Mouse (Mus musculus) liver, embryonic 13.5 days (tissue): ENCODE measurements at regions not wholly inside any gene's neighbourhood (a gene's known extent, or its start where the extent isn't known, plus 50 kb on each side); places are given as distances from the start of the nearest gene placed in this dataset.
A peak's percentile ranks its signal among the peaks of the same experiment; 100 is the strongest.

Source experiments
- ATAC-seq: fragments of 200-750 bp; cut with Nextera tagmentation; 2 replicates; pipeline ENCODE4 v1.8.0; 2017; ENCODE audit warnings: low read depth, mild to moderate bottlenecking, moderate number of reproducible peaks, moderate library complexity
- DNase-seq: peaks from one replicate; pipeline ENCODE4 v3.0.0; 2022
- H3K27ac ChIP-seq: fragments of 300-500 bp; sonication (generic); 2 replicates; pipeline ENCODE4 v1.5.1; 2015; ENCODE audit warnings: moderate library complexity, mild to moderate bottlenecking, inconsistent platforms
- H3K27me3 ChIP-seq: fragments of 300-500 bp; sonication (generic); 2 replicates; pipeline ENCODE4 v1.6.1; 2015; ENCODE audit warnings: mild to moderate bottlenecking, inconsistent platforms
- H3K36me3 ChIP-seq: fragments of 300-500 bp; sonication (generic); 2 replicates; pipeline ENCODE4 v1.6.1; 2015; ENCODE audit warnings: mild to moderate bottlenecking, inconsistent platforms
- H3K4me1 ChIP-seq: fragments of 300-500 bp; sonication (generic); replicated peaks from 2 replicates; pipeline ENCODE4 v1.6.1; 2015; ENCODE audit warnings: inconsistent platforms
- H3K4me2 ChIP-seq: fragments of 300-500 bp; sonication (generic); 2 replicates; pipeline ENCODE4 v1.6.1; 2015; ENCODE audit warnings: inconsistent platforms, mild to moderate bottlenecking, moderate library complexity
- H3K4me3 ChIP-seq: fragments of 300-500 bp; sonication (generic); replicated peaks from 2 replicates; pipeline ENCODE4 v1.5.1; 2015; ENCODE audit warnings: mild to moderate bottlenecking, inconsistent platforms
- H3K9ac ChIP-seq: fragments of 300-500 bp; sonication (generic); 2 replicates; pipeline ENCODE4 v1.6.1; 2015; ENCODE audit warnings: mild to moderate bottlenecking, inconsistent platforms
- H3K9me3 ChIP-seq: fragments of 300-500 bp; sonication (generic); replicated peaks from 2 replicates; pipeline ENCODE4 v1.6.1; 2016; ENCODE audit warnings: inconsistent platforms
- WGBS: fragments of 180-500 bp; shearing (Covaris S2); methylation state at CpG from one replicate; pipeline ENCODE4 v1.1.7; 2015; ENCODE audit not compliant: insufficient replicate concordance; 5-methylcytosine and 5-hydroxymethylcytosine counted together

DNA sequence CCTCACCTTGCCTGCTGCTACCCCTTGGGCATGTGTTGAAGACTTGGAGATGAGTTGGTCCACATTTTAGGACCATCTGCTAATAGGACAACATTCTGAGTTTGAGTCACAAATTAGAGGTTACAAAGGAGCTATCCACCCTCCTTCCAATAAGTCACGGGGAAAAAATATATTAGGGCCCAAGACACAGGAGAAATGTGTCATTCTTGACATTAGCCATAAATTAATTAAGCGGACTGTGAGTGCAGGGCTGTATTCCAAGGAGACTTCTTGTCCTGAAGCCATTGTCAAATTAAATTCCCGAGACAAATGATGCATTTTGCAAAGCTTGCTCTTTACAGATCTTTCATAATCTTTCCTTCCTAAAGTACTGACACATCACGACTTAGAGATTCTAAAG is 79.2 kb downstream of the 1700020N01Rik start:
- no peak overlapping the region for H3K4me3 ChIP-seq
- DNase-seq (no peak), ATAC-seq (no peak)
- H3K4me2 ChIP-seq = no peak overlapping the region
- no peaks in the 10 kb centered on the region for H3K36me3 ChIP-seq
- no peak overlapping the region for H3K27ac ChIP-seq
- no peak overlapping the region for H3K9ac ChIP-seq
- H3K9me3 ChIP-seq = no peaks in the 10 kb centered on the region
- H3K27me3 ChIP-seq = no peaks in the 10 kb centered on the region
- no peaks in the 10 kb centered on the region for H3K4me1 ChIP-seq
- WGBS = 71% methylated on average over 4 of the region's 4 CpGs

DNA sequence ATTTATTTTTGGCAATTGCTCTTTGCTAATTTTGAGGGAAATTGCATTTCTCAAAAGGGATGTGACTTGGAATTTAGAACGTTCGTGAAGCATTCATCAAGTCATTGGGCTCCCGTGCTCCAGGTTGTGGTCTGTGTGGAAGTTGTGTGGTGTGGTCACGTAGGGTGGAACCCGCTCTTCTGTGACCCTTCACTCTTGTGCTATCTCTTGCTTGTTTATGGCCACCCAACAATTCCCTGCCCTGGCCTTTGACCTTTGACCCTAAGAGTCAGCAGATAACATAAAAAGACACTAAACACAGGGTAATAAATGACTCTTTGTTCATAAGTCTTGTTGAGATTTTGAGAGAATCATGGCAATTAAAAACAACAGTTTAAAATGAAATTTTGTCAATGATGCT is 79.7 kb downstream of the 1700020N01Rik start:
- H3K27me3 ChIP-seq = no peaks in the 10 kb centered on the region
- no peaks in the 10 kb centered on the region for H3K9me3 ChIP-seq
- H3K4me2 ChIP-seq = no peak overlapping the region
- no peaks in the 10 kb centered on the region for H3K36me3 ChIP-seq
- no peak for DNase-seq
- no peak for ATAC-seq
- 59% methylated on average over 5 of the region's 5 CpGs for WGBS
- no peak overlapping the region for H3K4me3 ChIP-seq
- H3K9ac ChIP-seq = no peak overlapping the region
- no peak overlapping the region for H3K27ac ChIP-seq
- no peaks in the 10 kb centered on the region for H3K4me1 ChIP-seq

DNA sequence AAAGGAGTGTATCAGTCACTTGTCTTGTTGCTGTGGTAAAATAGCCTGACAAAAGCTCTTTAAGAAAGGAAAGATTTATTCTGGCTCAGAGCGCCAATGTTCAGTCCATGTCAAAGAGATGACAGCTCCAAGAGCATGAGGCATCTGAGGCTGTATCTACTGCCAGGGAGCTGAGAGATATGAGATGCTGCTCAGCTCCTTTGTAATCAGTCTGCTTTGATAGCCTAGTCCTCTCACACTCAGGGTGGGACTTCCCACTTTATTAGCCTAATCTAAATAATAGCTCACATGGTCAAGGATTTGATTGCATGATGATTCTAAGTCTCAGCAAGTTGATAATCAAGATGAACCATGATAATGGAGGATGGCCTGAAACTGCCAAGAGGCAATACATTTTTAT is 80.9 kb downstream of the 1700020N01Rik start:
- Histone ChIP-seq H3K9me3 (no peaks in the 10 kb centered on the region), H3K4me2 (no peak overlapping the region), H3K4me3 (no peak overlapping the region), H3K36me3 (no peaks in the 10 kb centered on the region), H3K27me3 (no peaks in the 10 kb centered on the region), H3K27ac (no peak overlapping the region), H3K4me1 (no peaks in the 10 kb centered on the region), H3K9ac (no peak overlapping the region)
- ATAC-seq (no peak), DNase-seq (no peak)
- WGBS = 82% methylated on average over 1 of the region's 1 CpGs

DNA sequence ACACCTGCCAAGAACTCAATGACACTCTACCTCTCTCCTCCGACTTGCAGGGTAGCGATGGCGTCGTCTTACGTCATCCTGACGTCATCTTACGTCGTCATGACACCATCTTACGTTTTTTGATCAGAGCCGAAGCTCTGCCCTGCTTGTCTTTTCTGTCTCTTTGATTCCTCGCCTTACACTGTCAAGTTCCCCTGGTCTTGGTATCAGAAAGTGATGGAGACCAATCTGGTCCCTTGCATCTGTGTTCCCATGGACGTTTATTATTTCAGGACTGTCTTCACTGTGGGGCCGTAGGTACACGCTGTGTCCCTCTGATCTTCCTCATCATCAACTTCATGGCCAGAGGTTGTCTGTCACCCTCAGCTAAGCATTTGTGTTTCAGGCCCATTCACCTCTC is 82.8 kb downstream of the 1700020N01Rik start:
- Histone ChIP-seq H3K4me1 (no peaks in the 10 kb centered on the region), H3K4me2 (no peak overlapping the region), H3K9me3 (no peaks in the 10 kb centered on the region), H3K27ac (no peak overlapping the region), H3K27me3 (no peaks in the 10 kb centered on the region), H3K9ac (no peak overlapping the region), H3K4me3 (no peak overlapping the region), H3K36me3 (no peaks in the 10 kb centered on the region)
- DNase-seq (no peak), ATAC-seq (no peak)
- WGBS = 80% methylated on average over 14 of the region's 14 CpGs

DNA sequence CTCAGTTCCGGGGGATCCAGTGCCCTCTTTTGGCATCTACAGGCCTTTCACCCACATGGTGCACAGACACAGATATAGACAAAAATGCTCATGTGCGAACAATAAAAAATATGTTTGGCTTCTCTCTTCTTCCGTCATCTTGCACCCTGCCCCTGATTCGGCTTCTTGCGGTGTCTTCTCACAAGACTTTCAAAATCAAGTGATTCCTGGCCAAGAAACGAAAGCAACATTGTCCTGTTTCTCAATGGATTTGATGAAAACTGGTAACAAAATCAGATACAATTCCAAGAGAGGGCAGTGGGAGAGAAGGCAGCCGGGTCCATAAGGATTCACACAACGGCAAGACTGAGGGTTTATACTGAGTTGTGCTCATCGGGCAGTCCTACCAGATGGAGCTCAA is 85.0 kb downstream of the 1700020N01Rik start:
- Histone ChIP-seq H3K27me3 (no peaks in the 10 kb centered on the region), H3K27ac (no peak overlapping the region), H3K9me3 (no peaks in the 10 kb centered on the region), H3K36me3 (no peaks in the 10 kb centered on the region), H3K9ac (no peak overlapping the region), H3K4me1 (no peaks in the 10 kb centered on the region), H3K4me3 (no peak overlapping the region), H3K4me2 (no peak overlapping the region)
- DNase-seq = no peak
- 77% methylated on average over 9 of the region's 9 CpGs for WGBS
- no peak for ATAC-seq

DNA sequence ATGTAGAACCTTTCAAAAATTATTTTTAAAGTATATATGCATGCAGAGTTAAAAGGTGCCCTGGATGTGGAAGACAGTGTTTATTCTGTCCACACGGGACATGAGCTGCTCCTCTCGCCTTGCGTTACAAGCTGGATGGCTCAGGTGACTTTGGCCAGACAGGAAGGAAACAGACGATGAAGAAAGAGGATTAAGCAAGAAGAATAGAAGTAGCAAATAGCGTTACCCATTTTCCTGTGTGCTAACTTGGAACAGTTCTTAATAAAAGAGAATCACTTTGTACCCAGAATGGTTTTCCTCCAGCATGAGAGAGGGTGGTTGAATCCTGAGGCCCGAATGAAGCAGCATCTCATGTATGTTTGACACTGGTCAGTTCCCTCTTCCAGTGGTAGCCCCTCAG is 85.4 kb downstream of the 1700020N01Rik start:
- ATAC-seq (no peak), DNase-seq (no peak)
- H3K9me3 ChIP-seq = no peaks in the 10 kb centered on the region
- no peak overlapping the region for H3K4me2 ChIP-seq
- 65% methylated on average over 6 of the region's 6 CpGs for WGBS
- no peaks in the 10 kb centered on the region for H3K36me3 ChIP-seq
- no peak overlapping the region for H3K9ac ChIP-seq
- no peaks in the 10 kb centered on the region for H3K4me1 ChIP-seq
- H3K4me3 ChIP-seq = no peak overlapping the region
- no peak overlapping the region for H3K27ac ChIP-seq
- no peaks in the 10 kb centered on the region for H3K27me3 ChIP-seq

DNA sequence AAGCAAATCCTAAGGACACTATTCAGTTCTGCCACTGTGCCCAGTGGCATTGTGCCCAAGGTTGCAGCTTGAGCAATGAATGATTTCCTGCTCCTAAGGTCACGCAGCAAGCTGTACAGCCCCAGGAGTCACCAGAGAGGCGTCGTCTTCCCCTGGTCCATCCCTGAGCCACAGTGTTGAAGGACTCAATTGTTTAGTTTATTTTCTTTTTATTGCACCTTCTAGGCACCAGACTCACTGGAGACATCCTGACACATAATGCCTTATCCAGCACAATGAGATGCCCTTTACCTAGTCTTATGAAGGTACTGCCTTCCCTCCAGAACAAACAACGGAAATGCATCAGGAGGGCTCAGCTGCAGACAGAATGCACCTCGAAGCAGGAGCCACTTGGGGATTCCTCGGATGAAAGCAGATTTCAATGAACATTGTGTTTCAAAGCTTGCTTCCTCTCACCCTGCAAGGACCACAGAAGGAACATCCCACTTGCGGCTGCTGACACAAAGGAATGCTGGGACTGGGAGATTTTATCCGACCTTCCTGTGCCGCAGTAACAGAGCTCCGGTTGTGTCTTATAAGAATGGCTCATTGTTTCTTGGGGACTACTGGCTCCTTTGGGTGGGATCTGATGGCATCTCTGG is 86.0 kb downstream of the 1700020N01Rik start:
- no peaks in the 10 kb centered on the region for H3K9me3 ChIP-seq
- H3K4me2 ChIP-seq = no peak overlapping the region
- H3K27ac ChIP-seq = no peak overlapping the region
- H3K27me3 ChIP-seq = no peaks in the 10 kb centered on the region
- H3K36me3 ChIP-seq = no peaks in the 10 kb centered on the region
- H3K9ac ChIP-seq = no peak overlapping the region
- no peak overlapping the region for H3K4me3 ChIP-seq
- ATAC-seq (no peak), DNase-seq (no peak)
- H3K4me1 ChIP-seq = no peaks in the 10 kb centered on the region
- 60% methylated on average over 10 of the region's 10 CpGs for WGBS

DNA sequence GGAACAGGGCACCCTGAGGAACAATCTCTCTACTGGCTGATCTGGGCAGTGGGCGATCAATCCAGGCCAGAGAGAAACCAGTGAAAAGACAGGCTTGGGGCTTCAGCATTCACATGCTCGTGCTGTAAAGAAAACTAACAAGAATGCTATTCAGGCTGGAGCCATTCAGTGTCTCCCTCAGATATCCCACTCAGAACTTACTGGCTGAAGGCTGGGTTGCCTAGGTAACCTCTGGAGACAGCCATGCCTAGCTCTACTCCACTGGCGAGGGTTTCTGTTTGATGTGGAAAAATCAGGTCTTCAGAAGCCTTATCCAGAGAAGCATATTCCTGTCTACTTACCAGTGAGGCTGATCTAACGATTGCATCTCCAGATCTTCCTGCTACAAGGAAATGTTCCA is 87.8 kb downstream of the 1700020N01Rik start:
- DNase-seq = no peak
- Histone ChIP-seq H3K4me3 (no peak overlapping the region), H3K27me3 (no peaks in the 10 kb centered on the region), H3K27ac (no peak overlapping the region), H3K36me3 (no peaks in the 10 kb centered on the region), H3K4me2 (no peak overlapping the region), H3K9ac (no peak overlapping the region), H3K9me3 (no peaks in the 10 kb centered on the region), H3K4me1 (peaks cover 2% of the 10 kb centered on the region; the same call in 1 of the 2 replicates)
- 46% methylated on average over 4 of the region's 4 CpGs for WGBS
- no peak for ATAC-seq

DNA sequence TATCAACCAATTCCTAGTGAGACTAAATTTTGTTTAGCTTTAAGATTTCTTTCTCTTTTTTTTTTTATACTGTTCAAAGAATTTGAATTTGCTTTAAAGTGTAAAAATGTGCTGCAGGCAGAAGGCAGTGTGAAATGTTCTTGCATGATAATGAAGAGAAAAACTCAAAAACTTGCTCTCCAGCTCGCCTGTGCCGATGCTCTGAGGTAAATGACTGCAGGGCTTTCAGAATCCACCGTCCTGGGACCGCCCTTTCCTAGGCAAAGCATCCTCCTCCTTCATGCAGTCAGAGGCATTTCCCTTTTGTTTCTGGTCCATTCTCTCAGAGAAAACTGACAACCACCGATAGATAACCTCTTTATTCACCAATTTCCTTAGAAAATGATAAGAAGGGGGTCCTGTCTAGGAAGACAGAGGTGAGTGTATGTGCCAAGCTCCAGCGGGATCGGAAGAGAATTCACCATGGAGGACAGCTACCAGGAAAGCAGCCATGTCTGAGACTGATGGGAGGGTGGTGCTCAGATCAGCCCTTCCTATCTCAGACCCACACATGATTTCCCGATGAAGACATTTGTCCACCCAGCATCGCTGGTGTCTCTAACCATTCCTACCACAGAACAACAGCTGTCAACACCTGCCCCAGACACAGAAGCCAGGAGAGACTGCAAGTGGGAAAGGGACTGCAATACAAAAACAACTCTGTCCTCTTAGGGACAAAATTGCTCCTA is 91.5 kb downstream of the 1700020N01Rik start:
- no peak overlapping the region for H3K4me3 ChIP-seq
- no peaks in the 10 kb centered on the region for H3K9me3 ChIP-seq
- H3K4me2 ChIP-seq = no peak overlapping the region
- peaks cover 20% of the 10 kb centered on the region for H3K4me1 ChIP-seq
- no peak overlapping the region for H3K9ac ChIP-seq
- no peaks in the 10 kb centered on the region for H3K36me3 ChIP-seq
- no peaks in the 10 kb centered on the region for H3K27me3 ChIP-seq
- DNase-seq (no peak), ATAC-seq (no peak)
- whole genome bisulfite sequencing = 44% methylated on average over 9 of the region's 9 CpGs
- no peak overlapping the region for H3K27ac ChIP-seq

DNA sequence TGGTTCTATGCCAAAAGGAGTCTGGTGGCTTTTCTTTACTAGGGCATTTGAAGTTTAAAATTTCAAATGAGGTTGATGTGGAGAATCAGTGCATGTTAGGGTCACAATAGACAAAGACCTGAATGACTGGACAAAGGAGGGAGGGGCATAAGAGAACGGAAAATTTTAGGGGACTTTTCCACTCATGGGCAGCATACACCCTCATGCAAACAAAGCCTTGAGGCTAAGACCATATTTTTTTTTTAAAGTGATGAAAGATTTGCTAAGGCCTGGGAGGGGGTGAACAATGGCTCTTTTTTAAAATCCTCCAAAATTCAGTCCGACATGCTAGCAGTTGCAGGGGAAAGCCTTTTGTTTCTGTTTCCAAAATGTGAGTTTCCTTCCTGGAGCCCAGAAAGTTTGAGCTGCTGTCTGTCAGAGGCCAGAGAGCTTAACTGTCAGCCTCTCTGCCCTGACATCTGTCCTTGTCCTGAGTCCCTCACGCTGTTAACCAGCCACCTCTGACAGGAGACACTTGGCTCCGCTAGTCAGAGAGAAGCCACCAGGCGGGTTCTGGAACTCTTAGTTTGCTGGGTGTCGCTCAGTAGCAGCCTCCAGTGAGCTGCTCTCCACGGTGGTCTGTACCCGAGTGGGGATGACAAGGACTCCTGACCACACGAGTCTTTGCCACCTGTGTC is 92.3 kb downstream of the 1700020N01Rik start:
- H3K4me2 ChIP-seq = no peak overlapping the region
- H3K9me3 ChIP-seq = no peaks in the 10 kb centered on the region
- DNase-seq (no peak), ATAC-seq (no peak)
- WGBS = 27% methylated on average over 9 of the region's 9 CpGs
- no peak overlapping the region for H3K4me3 ChIP-seq
- H3K36me3 ChIP-seq = no peaks in the 10 kb centered on the region
- no peaks in the 10 kb centered on the region for H3K27me3 ChIP-seq
- H3K4me1 ChIP-seq = peaks cover 22% of the 10 kb centered on the region
- peak overlapping the region; percentile 63 for H3K27ac ChIP-seq
- no peak overlapping the region for H3K9ac ChIP-seq

DNA sequence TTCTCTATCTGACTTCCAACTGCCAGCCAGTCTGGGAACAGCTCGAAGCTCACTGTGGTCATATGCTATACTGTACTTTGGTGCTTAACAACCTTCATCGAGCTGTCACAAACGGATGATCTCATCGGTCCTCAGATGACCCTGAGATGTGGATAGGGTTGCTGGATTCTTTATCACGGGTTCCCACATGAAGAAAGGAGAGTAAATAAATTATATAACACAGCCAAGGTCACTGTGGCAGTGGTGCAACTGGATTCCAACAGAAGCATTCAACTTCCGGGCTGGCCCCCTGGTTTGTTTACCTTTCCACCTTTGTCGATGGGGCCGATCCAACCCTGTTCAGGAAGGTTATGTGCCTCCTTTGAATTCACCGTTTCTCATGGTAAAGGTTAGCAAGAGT is 93.1 kb downstream of the 1700020N01Rik start:
- Histone ChIP-seq H3K9ac (no peak overlapping the region), H3K27ac (peak overlapping the region; percentile 63), H3K4me2 (no peak overlapping the region), H3K4me1 (peaks cover 24% of the 10 kb centered on the region), H3K4me3 (no peak overlapping the region), H3K9me3 (no peaks in the 10 kb centered on the region), H3K36me3 (no peaks in the 10 kb centered on the region), H3K27me3 (no peaks in the 10 kb centered on the region)
- WGBS = 40% methylated on average over 9 of the region's 9 CpGs
- ATAC-seq = peak; percentile 85
- peak; percentile 3 for DNase-seq
